Mouse (Mus musculus) hindbrain, embryonic 16.5 days (tissue): ENCODE data around the gene Nkx2-5. TPM values are rescaled to one million over a fixed set of nuclear protein-coding genes. Genes with fewer than 3 reads are reported as not detected.

ENCODE experiments used
- ATAC-seq: fragments of 200-750 bp; cut with Nextera tagmentation; 2 replicates; pipeline ENCODE4 v1.8.0; 2017; ENCODE audit warnings: moderate TSS enrichment, moderate library complexity
- H3K27ac ChIP-seq: fragments of 300-500 bp; sonication (generic); 2 replicates; pipeline ENCODE4 v1.5.1; 2014; ENCODE audit warnings: low read depth, mild to moderate bottlenecking, control low read depth, low read length, moderate library complexity
- H3K27me3 ChIP-seq: fragments of 300-500 bp; sonication (generic); replicated peaks from 2 replicates; pipeline ENCODE4 v1.6.1; 2014; ENCODE audit warnings: low read length; ENCODE audit not compliant: control insufficient read depth, insufficient read depth
- H3K36me3 ChIP-seq: fragments of 300-500 bp; sonication (generic); 2 replicates; pipeline ENCODE4 v1.6.1; 2014; ENCODE audit warnings: mild to moderate bottlenecking, low read length, moderate library complexity, mixed read lengths; ENCODE audit not compliant: control insufficient read depth, insufficient read depth
- H3K4me1 ChIP-seq: fragments of 300-500 bp; sonication (generic); 2 replicates; pipeline ENCODE4 v1.6.1; 2014; ENCODE audit warnings: low read depth, low read length; ENCODE audit not compliant: control insufficient read depth, insufficient read depth
- H3K4me2 ChIP-seq: fragments of 300-500 bp; sonication (generic); 2 replicates; pipeline ENCODE4 v1.6.1; 2014; ENCODE audit warnings: mild to moderate bottlenecking, low read length, control low read depth, moderate library complexity
- H3K4me3 ChIP-seq: fragments of 300-500 bp; sonication (generic); 2 replicates; pipeline ENCODE4 v1.5.1; 2014; ENCODE audit warnings: mild to moderate bottlenecking, low read length, control low read depth, moderate library complexity
- H3K9ac ChIP-seq: fragments of 300-500 bp; sonication (generic); 2 replicates; pipeline ENCODE4 v1.6.1; 2014; ENCODE audit warnings: low read depth, mild to moderate bottlenecking, control low read depth, low read length, moderate library complexity
- H3K9me3 ChIP-seq: fragments of 300-500 bp; sonication (generic); 2 replicates; pipeline ENCODE4 v1.6.1; 2014; ENCODE audit warnings: mild to moderate bottlenecking, low read length, moderate library complexity; ENCODE audit not compliant: control insufficient read depth
- WGBS: fragments of 180-500 bp; shearing (Covaris S2); extraction: QIAGEN DNeasy Blood & Tissue Kit; methylation state at CpG from one replicate; pipeline ENCODE4 v1.1.7; 2014; 5-methylcytosine and 5-hydroxymethylcytosine counted together
- polyA plus RNA-seq: library from polyadenylated mRNA; unstranded; fragments of >200 nt; fragmentation: Nextera tagmentation; extraction: Ambion mirVana; gene quantifications from 2 replicates; pipeline ENCODE4 v1.2.1, GENCODE M21; 2015

Nkx2-5 gene
- polyA plus RNA-seq, 1 experiment from 2014 or later = not detected

- Histone ChIP-seq H3K4me2 (no peak overlapping the region), H3K9ac (no peak overlapping the region), H3K4me1 (no peaks in the 10 kb centered on the region), H3K27me3 (no peaks in the 10 kb centered on the region), H3K36me3 (peaks cover 40% of the 10 kb centered on the region), H3K27ac (no peak overlapping the region), H3K4me3 (no peak overlapping the region), H3K9me3 (no peaks in the 10 kb centered on the region)
- 94% methylated on average over 8 of the region's 8 CpGs for WGBS
- no peak for ATAC-seq
These were observed 55.8 kb downstream of the Nkx2-5 start for GRCm38 (mm10) chr17:26788986-26789385.

Other genes with a start within 250 kb of the Nkx2-5 start
- gene Atp6v0e, start 181.8 kb downstream of the Nkx2-5 start, polyA plus RNA-seq = 98.0 and 99.8 TPM in 2 replicates
- gene Crebrf, start 129.4 kb downstream of the Nkx2-5 start, polyA plus RNA-seq = 7.9 and 10.6 TPM in 2 replicates
- 57.7 and 63.6 TPM in 2 replicates for gene Bnip1, start 63.9 kb downstream of the Nkx2-5 start, polyA plus RNA-seq
- 2.6 and 3.6 TPM in 2 replicates for gene Kifc5b, start 72.1 kb upstream of the Nkx2-5 start, polyA plus RNA-seq
- gene Phf1, start 88.0 kb upstream of the Nkx2-5 start, polyA plus RNA-seq = 30.3 and 31.7 TPM in 2 replicates
- 140 and 150 TPM in 2 replicates for gene Cuta, start 94.6 kb upstream of the Nkx2-5 start, polyA plus RNA-seq
- 2.5 and 4.9 TPM in 2 replicates for gene Syngap1, start 96.2 kb upstream of the Nkx2-5 start, polyA plus RNA-seq
- 13.0 and 15.6 TPM in 2 replicates for gene Zbtb9, start 128.2 kb upstream of the Nkx2-5 start, polyA plus RNA-seq
- 4.0 and 4.1 TPM in 2 replicates for gene Bak1, start 184.0 kb upstream of the Nkx2-5 start, polyA plus RNA-seq
- gene Itpr3, start 212.3 kb upstream of the Nkx2-5 start, polyA plus RNA-seq = 0.84 and 0.94 TPM in 2 replicates